Mouse (Mus musculus) lung, adult 2 months (tissue): ENCODE results near the gene Gdap1l1. TPM values are rescaled to one million over a fixed set of nuclear protein-coding genes. Genes with fewer than 3 reads are reported as not detected.
A peak's percentile ranks its signal among the peaks of the same experiment; 100 is the strongest.

Source experiments
- DNase-seq: peaks from one replicate; pipeline ENCODE4 v3.0.0; 2022
- H3K4me1 ChIP-seq: fragments of 200-500 bp; 2 replicates; pipeline ENCODE4 v1.6.1; 2011; ENCODE audit warnings: low read length; ENCODE audit not compliant: control insufficient read depth, insufficient read depth
- H3K4me3 ChIP-seq: fragments of 200-500 bp; replicated peaks from 2 replicates; pipeline ENCODE3; 2011; ENCODE audit warnings: low read depth, mild to moderate bottlenecking, control low read depth, low read length; ENCODE audit errors: extremely low read depth
- CTCF ChIP-seq: fragments of 200-500 bp; IDR thresholded peaks from 2 replicates; pipeline ENCODE4 v1.5.1; 2011; ENCODE audit warnings: mild to moderate bottlenecking, low read length, control low read depth; ENCODE audit not compliant: insufficient read depth
- POLR2A ChIP-seq: fragments of 200-500 bp; IDR thresholded peaks from 2 replicates; pipeline ENCODE4 v1.6.1; 2011; ENCODE audit warnings: low read depth, mild to moderate bottlenecking, control low read depth, low read length, borderline replicate concordance; ENCODE audit errors: extremely low read depth
- WGBS: fragments of 180-500 bp; shearing (Covaris S2); methylation state at CpG from one replicate; pipeline ENCODE4 v1.1.7; 2018; 5-methylcytosine and 5-hydroxymethylcytosine counted together
- polyA plus RNA-seq: library from polyadenylated mRNA; depleted of rRNA; stranded (reverse); fragments of >200 nt; gene quantifications from 2 replicates; pipeline ENCODE4 v1.2.3, GENCODE M21; 2012

Gdap1l1 gene
- polyA plus RNA-seq, 1 experiment: 0.19 TPM

GRCm38 (mm10) chr2:163462386-163462785 lies 24.1 kb downstream of the Gdap1l1 start:
- Histone ChIP-seq H3K4me3 (no peak overlapping the region), H3K4me1 (peaks cover 4% of the 10 kb centered on the region; the same call in 1 of the 2 replicates)
- WGBS: 79% methylated on average over 5 of the region's 5 CpGs
- TF ChIP-seq POLR2A (no peak), CTCF (no peak)
- DNase-seq: no peak

GRCm38 (mm10) chr2:163462801-163463200 lies 24.5 kb downstream of the Gdap1l1 start:
- H3K4me1 ChIP-seq: peaks cover 4% of the 10 kb centered on the region; the same call in 1 of the 2 replicates
- no peak overlapping the region for H3K4me3 ChIP-seq
- 75% methylated on average over 11 of the region's 11 CpGs for WGBS
- no peak for DNase-seq
- TF ChIP-seq CTCF (no peak), POLR2A (no peak)

GRCm38 (mm10) chr2:163463251-163463769 lies 25.0 kb downstream of the Gdap1l1 start:
- H3K4me1 ChIP-seq: peaks cover 4% of the 10 kb centered on the region; the same call in 1 of the 2 replicates
- no peak for DNase-seq
- H3K4me3 ChIP-seq: no peak overlapping the region
- 55% methylated on average over 10 of the region's 10 CpGs for WGBS
- TF ChIP-seq POLR2A (no peak), CTCF (no peak)

- 50% methylated on average over 4 of the region's 4 CpGs for WGBS
- TF ChIP-seq POLR2A (no peak), CTCF (no peak)
- DNase-seq: no peak
- Histone ChIP-seq H3K4me3 (no peak overlapping the region), H3K4me1 (no peaks in the 10 kb centered on the region)
Observed at GRCm38 (mm10) chr2:163463998-163464397, 25.7 kb downstream of the Gdap1l1 start.

- H3K4me1 ChIP-seq: no peaks in the 10 kb centered on the region
- WGBS: 44% methylated on average over 6 of the region's 6 CpGs
- TF ChIP-seq POLR2A: no peak
- no peak for TF ChIP-seq CTCF
- DNase-seq: no peak
- no peak overlapping the region for H3K4me3 ChIP-seq
Observed at GRCm38 (mm10) chr2:163464562-163464961, 26.3 kb downstream of the Gdap1l1 start.

- WGBS: 28% methylated on average over 8 of the region's 8 CpGs
- DNase-seq: peak; percentile 34
- Histone ChIP-seq H3K4me3 (no peak overlapping the region), H3K4me1 (no peaks in the 10 kb centered on the region; the same call in 1 of the 2 replicates)
- TF ChIP-seq POLR2A: no peak; the same call in 1 of the 2 replicates
Observed at GRCm38 (mm10) chr2:163466771-163467170, 28.5 kb downstream of the Gdap1l1 start.

- WGBS: 89% methylated on average over 6 of the region's 6 CpGs
- no peak for TF ChIP-seq POLR2A
- TF ChIP-seq CTCF: no peak
- Histone ChIP-seq H3K4me1 (peaks cover under 1% of the 10 kb centered on the region; the same call in 1 of the 2 replicates), H3K4me3 (no peak overlapping the region)
- DNase-seq: no peak
Observed at GRCm38 (mm10) chr2:163467585-163467984, 29.3 kb downstream of the Gdap1l1 start.

GRCm38 (mm10) chr2:163468866-163469265 lies 30.6 kb downstream of the Gdap1l1 start:
- no peak overlapping the region for H3K4me3 ChIP-seq
- TF ChIP-seq CTCF (no peak), POLR2A (no peak)
- no peak for DNase-seq
- H3K4me1 ChIP-seq: peaks cover 2% of the 10 kb centered on the region; the same call in 1 of the 2 replicates
- 88% methylated on average over 6 of the region's 6 CpGs for WGBS

- WGBS: 92% methylated on average over 15 of the region's 15 CpGs
- DNase-seq: no peak
- no peak overlapping the region for H3K4me3 ChIP-seq
- TF ChIP-seq POLR2A (no peak), CTCF (no peak)
- H3K4me1 ChIP-seq: peaks cover 2% of the 10 kb centered on the region; the same call in 1 of the 2 replicates
Observed at GRCm38 (mm10) chr2:163469711-163470110, 31.4 kb downstream of the Gdap1l1 start.

GRCm38 (mm10) chr2:163471136-163471535 lies 32.9 kb downstream of the Gdap1l1 start:
- WGBS: 41% methylated on average over 3 of the region's 3 CpGs
- Histone ChIP-seq H3K4me3 (no peak overlapping the region), H3K4me1 (peaks cover 2% of the 10 kb centered on the region; the same call in 1 of the 2 replicates)
- TF ChIP-seq POLR2A: no peak
- TF ChIP-seq CTCF: no peak
- DNase-seq: no peak
